Mouse (Mus musculus) liver, embryonic 12.5 days (tissue): ENCODE results near the gene Ccdc148. TPM values are rescaled to one million over a fixed set of nuclear protein-coding genes. Genes with fewer than 3 reads are reported as not detected.

Source experiments
- ATAC-seq: fragments of 200-750 bp; cut with Nextera tagmentation; 2 replicates; pipeline ENCODE4 v1.8.0; 2017; ENCODE audit warnings: moderate number of reproducible peaks, mild to moderate bottlenecking, moderate library complexity
- H3K27ac ChIP-seq: fragments of 300-500 bp; sonication (generic); 2 replicates; pipeline ENCODE4 v1.5.1; 2016; ENCODE audit warnings: mild to moderate bottlenecking
- H3K27me3 ChIP-seq: fragments of 300-500 bp; sonication (generic); replicated peaks from 2 replicates; pipeline ENCODE4 v1.6.1; 2016; ENCODE audit warnings: mild to moderate bottlenecking, moderate library complexity
- H3K36me3 ChIP-seq: fragments of 300-500 bp; sonication (generic); 2 replicates; pipeline ENCODE4 v1.6.1; 2016; ENCODE audit warnings: mild to moderate bottlenecking, moderate library complexity
- H3K4me1 ChIP-seq: fragments of 300-500 bp; sonication (generic); 2 replicates; pipeline ENCODE4 v1.6.1; 2016
- H3K4me2 ChIP-seq: fragments of 300-500 bp; sonication (generic); 2 replicates; pipeline ENCODE4 v1.6.1; 2016; ENCODE audit warnings: mild to moderate bottlenecking, moderate library complexity
- H3K4me3 ChIP-seq: fragments of 300-500 bp; sonication (generic); 2 replicates; pipeline ENCODE4 v1.5.1; 2016; ENCODE audit warnings: mild to moderate bottlenecking, moderate library complexity
- H3K9ac ChIP-seq: fragments of 300-500 bp; sonication (generic); 2 replicates; pipeline ENCODE4 v1.6.1; 2016; ENCODE audit warnings: mild to moderate bottlenecking, moderate library complexity
- H3K9me3 ChIP-seq: fragments of 300-500 bp; sonication (generic); replicated peaks from 2 replicates; pipeline ENCODE4 v1.6.1; 2016; ENCODE audit warnings: mild to moderate bottlenecking, moderate library complexity
- WGBS: fragments of 180-500 bp; shearing (Covaris S2); methylation state at CpG from one replicate; pipeline ENCODE4 v1.1.7; 2016; ENCODE audit not compliant: insufficient replicate concordance; 5-methylcytosine and 5-hydroxymethylcytosine counted together
- polyA plus RNA-seq: library from polyadenylated mRNA; unstranded; fragments of >200 nt; fragmentation: Nextera tagmentation; extraction: Ambion mirVana; gene quantifications from 2 replicates; pipeline ENCODE4 v1.2.1, GENCODE M21; 2016

The Ccdc148 gene
- polyA plus RNA-seq, 1 experiment from 2014 or later: 0.17 TPM

- no peak overlapping the region for H3K9ac ChIP-seq
- H3K9me3 ChIP-seq: no peaks in the 10 kb centered on the region
- no peak overlapping the region for H3K27ac ChIP-seq
- H3K4me1 ChIP-seq: no peaks in the 10 kb centered on the region
- no peak overlapping the region for H3K4me3 ChIP-seq
- no peaks in the 10 kb centered on the region for H3K36me3 ChIP-seq
- WGBS: 64% methylated on average over 6 of the region's 6 CpGs
- no peaks in the 10 kb centered on the region for H3K27me3 ChIP-seq
- H3K4me2 ChIP-seq: no peak overlapping the region
- ATAC-seq: no peak
Observed at GRCm38 (mm10) chr2:59036433-59036832, 124.0 kb downstream of the Ccdc148 start.

GRCm38 (mm10) chr2:59035206-59035605 lies 125.3 kb downstream of the Ccdc148 start:
- no peaks in the 10 kb centered on the region for H3K9me3 ChIP-seq
- H3K27me3 ChIP-seq: no peaks in the 10 kb centered on the region
- H3K4me3 ChIP-seq: no peak overlapping the region
- H3K36me3 ChIP-seq: no peaks in the 10 kb centered on the region
- H3K27ac ChIP-seq: no peak overlapping the region
- no peaks in the 10 kb centered on the region for H3K4me1 ChIP-seq
- no peak overlapping the region for H3K9ac ChIP-seq
- WGBS: 78% methylated on average over 3 of the region's 3 CpGs
- no peak overlapping the region for H3K4me2 ChIP-seq
- no peak for ATAC-seq

GRCm38 (mm10) chr2:59034281-59034680 lies 126.2 kb downstream of the Ccdc148 start:
- no peak for ATAC-seq
- 64% methylated on average over 6 of the region's 6 CpGs for WGBS
- H3K36me3 ChIP-seq: no peaks in the 10 kb centered on the region

GRCm38 (mm10) chr2:59024558-59024957 lies 135.9 kb downstream of the Ccdc148 start:
- Histone ChIP-seq H3K9me3 (no peaks in the 10 kb centered on the region), H3K27ac (no peak overlapping the region), H3K27me3 (no peaks in the 10 kb centered on the region), H3K4me2 (no peak overlapping the region), H3K9ac (no peak overlapping the region), H3K36me3 (no peaks in the 10 kb centered on the region), H3K4me1 (no peaks in the 10 kb centered on the region), H3K4me3 (no peak overlapping the region)
- WGBS: 61% methylated on average over 3 of the region's 3 CpGs
- no peak for ATAC-seq

More at GRCm38 (mm10) chr2:59034281-59034680, 126.2 kb downstream of the Ccdc148 start:
- Histone ChIP-seq H3K9ac (no peak overlapping the region), H3K9me3 (no peaks in the 10 kb centered on the region), H3K27ac (no peak overlapping the region), H3K4me2 (no peak overlapping the region), H3K4me3 (no peak overlapping the region), H3K27me3 (no peaks in the 10 kb centered on the region), H3K4me1 (no peaks in the 10 kb centered on the region)

- WGBS: 86% methylated on average over 5 of the region's 5 CpGs
- ATAC-seq: no peak
- H3K4me3 ChIP-seq: no peak overlapping the region
- H3K27me3 ChIP-seq: no peaks in the 10 kb centered on the region
- H3K36me3 ChIP-seq: no peaks in the 10 kb centered on the region
- H3K4me1 ChIP-seq: no peaks in the 10 kb centered on the region
- H3K4me2 ChIP-seq: no peak overlapping the region
- H3K27ac ChIP-seq: no peak overlapping the region
- H3K9ac ChIP-seq: no peak overlapping the region
- H3K9me3 ChIP-seq: no peaks in the 10 kb centered on the region
Observed at GRCm38 (mm10) chr2:59007356-59007755, 153.1 kb downstream of the Ccdc148 start.

- Histone ChIP-seq H3K4me3 (no peak overlapping the region), H3K27ac (no peak overlapping the region), H3K36me3 (no peaks in the 10 kb centered on the region), H3K9ac (no peak overlapping the region), H3K9me3 (no peaks in the 10 kb centered on the region), H3K27me3 (no peaks in the 10 kb centered on the region), H3K4me2 (no peak overlapping the region), H3K4me1 (no peaks in the 10 kb centered on the region)
- no peak for ATAC-seq
- WGBS: 65% methylated on average over 8 of the region's 8 CpGs
Observed at GRCm38 (mm10) chr2:59006567-59007340, 153.7 kb downstream of the Ccdc148 start.

GRCm38 (mm10) chr2:58997151-58997550 lies 163.3 kb downstream of the Ccdc148 start:
- Histone ChIP-seq H3K9ac (no peak overlapping the region), H3K36me3 (no peaks in the 10 kb centered on the region), H3K4me2 (no peak overlapping the region), H3K4me3 (no peak overlapping the region), H3K27me3 (no peaks in the 10 kb centered on the region), H3K4me1 (no peaks in the 10 kb centered on the region), H3K27ac (no peak overlapping the region), H3K9me3 (no peaks in the 10 kb centered on the region)
- no peak for ATAC-seq
- WGBS: 49% methylated on average over 2 of the region's 2 CpGs

GRCm38 (mm10) chr2:58992431-58993191 lies 167.9 kb downstream of the Ccdc148 start:
- Histone ChIP-seq H3K27ac (no peak overlapping the region), H3K4me3 (no peak overlapping the region), H3K4me1 (no peaks in the 10 kb centered on the region), H3K4me2 (no peak overlapping the region), H3K9ac (no peak overlapping the region), H3K36me3 (no peaks in the 10 kb centered on the region), H3K9me3 (no peaks in the 10 kb centered on the region), H3K27me3 (no peaks in the 10 kb centered on the region)
- 69% methylated on average over 14 of the region's 14 CpGs for WGBS
- ATAC-seq: no peak

- no peak overlapping the region for H3K27ac ChIP-seq
- H3K36me3 ChIP-seq: no peaks in the 10 kb centered on the region
- H3K4me3 ChIP-seq: no peak overlapping the region
- no peak overlapping the region for H3K9ac ChIP-seq
- no peaks in the 10 kb centered on the region for H3K4me1 ChIP-seq
- 61% methylated on average over 7 of the region's 7 CpGs for WGBS
- no peaks in the 10 kb centered on the region for H3K9me3 ChIP-seq
- H3K27me3 ChIP-seq: no peaks in the 10 kb centered on the region
- no peak overlapping the region for H3K4me2 ChIP-seq
- ATAC-seq: no peak
Observed at GRCm38 (mm10) chr2:58978095-58978494, 182.4 kb downstream of the Ccdc148 start.

GRCm38 (mm10) chr2:58971507-58972275 lies 188.8 kb downstream of the Ccdc148 start:
- no peak for ATAC-seq

GRCm38 (mm10) chr2:58956770-58957300 lies 203.6 kb downstream of the Ccdc148 start:
- no peak for ATAC-seq

More at GRCm38 (mm10) chr2:58971507-58972275, 188.8 kb downstream of the Ccdc148 start:
- Histone ChIP-seq H3K9me3 (no peaks in the 10 kb centered on the region), H3K36me3 (no peaks in the 10 kb centered on the region), H3K4me2 (no peak overlapping the region), H3K27ac (no peak overlapping the region), H3K4me1 (no peaks in the 10 kb centered on the region), H3K27me3 (no peaks in the 10 kb centered on the region), H3K9ac (no peak overlapping the region), H3K4me3 (no peak overlapping the region)
- WGBS: 74% methylated on average over 9 of the region's 9 CpGs

More at GRCm38 (mm10) chr2:58956770-58957300, 203.6 kb downstream of the Ccdc148 start:
- H3K36me3 ChIP-seq: no peaks in the 10 kb centered on the region
- H3K9ac ChIP-seq: no peak overlapping the region
- no peak overlapping the region for H3K4me3 ChIP-seq
- no peaks in the 10 kb centered on the region for H3K4me1 ChIP-seq
- no peak overlapping the region for H3K4me2 ChIP-seq
- 69% methylated on average over 2 of the region's 2 CpGs for WGBS
- no peaks in the 10 kb centered on the region for H3K9me3 ChIP-seq
- H3K27ac ChIP-seq: no peak overlapping the region
- H3K27me3 ChIP-seq: no peaks in the 10 kb centered on the region
